Mouse (Mus musculus) gonadal fat pad, adult 2 months (tissue): ENCODE measurements around the gene Casp9. TPM values are rescaled to one million over a fixed set of nuclear protein-coding genes. Genes with fewer than 3 reads are reported as not detected.

ENCODE experiments used
- DNase-seq: peaks from one replicate; pipeline ENCODE4 v3.0.0-alpha.2; 2012; ENCODE audit warnings: low read depth
- polyA plus RNA-seq: library from polyadenylated mRNA; depleted of rRNA; stranded (reverse); fragments of >200 nt; gene quantifications from 2 replicates; pipeline ENCODE4 v1.2.3, GENCODE M21; 2012

The Casp9 gene
- polyA plus RNA-seq, 1 experiment: 29.8 TPM

- no peak for DNase-seq
Measured at GRCm38 (mm10) chr4:141779828-141780227, 13.6 kb upstream of the Casp9 start.

DNA sequence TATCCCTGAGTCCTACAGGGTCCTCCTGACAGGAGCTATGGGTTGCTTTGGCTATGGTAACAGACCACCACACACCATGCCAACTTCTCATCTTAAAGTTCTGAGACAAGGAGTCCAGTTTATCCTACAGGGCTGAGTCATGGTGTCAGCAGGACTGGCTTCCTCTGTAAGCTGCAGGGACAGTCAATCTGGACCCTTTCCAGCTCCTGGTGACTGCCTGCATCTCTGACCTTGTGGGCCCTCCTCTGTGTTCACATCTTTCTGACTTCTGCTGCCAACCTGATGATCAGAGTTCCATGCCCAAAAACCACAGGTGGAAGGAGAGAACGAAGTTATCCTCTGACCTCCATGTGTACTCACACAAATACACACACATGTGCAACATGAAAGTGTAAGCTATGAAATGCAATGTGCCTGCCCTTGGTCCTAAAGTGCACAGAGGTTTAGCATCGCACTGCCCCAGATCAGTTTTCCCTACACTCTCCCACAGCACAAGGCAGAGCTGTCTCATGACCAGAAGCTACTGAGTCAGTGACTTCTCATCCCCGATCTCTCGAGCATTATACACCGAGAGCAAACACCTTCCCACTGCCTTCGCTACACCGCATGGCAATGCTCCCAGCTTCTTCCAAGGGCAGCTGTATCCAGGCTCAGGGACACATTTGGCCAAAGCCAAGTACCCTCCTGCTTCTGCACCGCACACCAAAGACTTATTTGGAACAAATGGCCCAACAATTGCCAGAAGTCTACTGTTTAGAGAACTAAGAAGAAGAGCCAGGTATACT is 12.0 kb upstream of the Casp9 start:
- DNase-seq: no peak

- DNase-seq: no peak
Measured at GRCm38 (mm10) chr4:141784835-141785234, 8.6 kb upstream of the Casp9 start.

GRCm38 (mm10) chr4:141786141-141786540 is 7.3 kb upstream of the Casp9 start:
- no peak for DNase-seq

DNA sequence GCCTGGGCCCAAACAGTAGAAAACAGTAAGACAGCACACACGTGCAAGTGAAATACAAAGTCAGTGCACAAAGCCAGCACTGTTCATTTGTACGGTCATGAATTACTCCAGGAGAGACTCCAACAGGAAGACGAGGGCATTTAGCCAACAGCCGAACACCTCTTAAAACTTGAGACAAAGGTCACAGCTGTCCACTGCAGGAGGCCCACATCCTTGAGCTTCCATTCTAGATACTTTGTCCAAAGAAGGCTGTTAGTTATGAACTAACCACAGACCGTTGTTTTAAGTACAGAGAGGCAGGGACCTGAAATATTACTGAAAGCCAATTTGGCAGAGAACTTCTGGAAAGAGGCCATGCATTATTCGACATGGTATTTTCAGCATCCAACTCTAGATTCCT is 6.4 kb upstream of the Casp9 start:
- no peak for DNase-seq

GRCm38 (mm10) chr4:141787462-141787861 is 6.0 kb upstream of the Casp9 start:
- no peak for DNase-seq

- no peak for DNase-seq
Measured at GRCm38 (mm10) chr4:141789564-141790218, 3.7 kb upstream of the Casp9 start.

DNA sequence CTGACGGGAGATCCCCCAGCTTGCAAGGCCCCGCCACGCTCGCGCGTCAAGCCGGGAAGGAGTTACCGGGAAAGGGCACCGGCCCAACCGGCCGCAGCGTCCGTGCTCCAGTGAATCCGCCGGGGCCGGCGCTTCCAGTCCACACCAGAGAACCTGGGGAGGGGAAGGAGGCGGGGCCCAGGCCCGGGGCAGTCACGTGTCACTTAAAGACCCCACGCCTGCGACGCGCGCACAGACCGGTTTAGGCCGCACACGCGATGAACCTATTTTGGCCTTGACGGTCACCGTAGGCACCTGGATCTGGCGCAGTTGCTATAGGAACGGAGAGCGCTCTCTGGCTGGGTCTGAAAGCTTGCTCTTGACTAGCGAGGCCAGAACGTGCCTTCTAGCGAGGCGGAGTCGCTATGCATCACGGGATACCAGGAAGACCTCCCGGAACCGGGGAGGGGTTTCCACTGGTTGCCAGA is 2.9 kb upstream of the Casp9 start, which contains the start of gene Dnajc16:
Gene Dnajc16, minus strand, starts transcription at position 408 of the 467 bp plus-strand sequence.
- peak; percentile 99 for DNase-seq

DNA sequence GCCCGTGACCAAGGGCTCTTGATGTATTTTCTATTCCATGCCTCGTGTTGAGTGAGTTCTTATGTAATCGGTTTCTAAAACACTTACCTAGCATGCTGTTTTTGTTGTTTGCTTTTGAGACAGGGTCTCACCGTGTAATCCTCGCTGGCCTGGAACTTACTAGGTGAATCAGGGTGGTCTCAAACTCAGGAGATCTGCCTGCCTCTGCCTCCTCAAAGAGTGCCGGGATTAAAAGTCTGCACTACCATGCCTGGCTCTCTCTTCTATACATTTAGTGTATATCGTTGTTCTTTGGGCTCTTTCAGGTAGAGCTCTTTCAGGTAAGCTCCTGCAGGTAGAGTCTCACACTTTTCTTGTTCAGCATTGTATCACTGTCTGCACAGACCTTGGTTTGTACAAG is 1.9 kb upstream of the Casp9 start:
- no peak for DNase-seq

GRCm38 (mm10) chr4:141791951-141792350 is 1.5 kb upstream of the Casp9 start:
- DNase-seq: no peak

DNA sequence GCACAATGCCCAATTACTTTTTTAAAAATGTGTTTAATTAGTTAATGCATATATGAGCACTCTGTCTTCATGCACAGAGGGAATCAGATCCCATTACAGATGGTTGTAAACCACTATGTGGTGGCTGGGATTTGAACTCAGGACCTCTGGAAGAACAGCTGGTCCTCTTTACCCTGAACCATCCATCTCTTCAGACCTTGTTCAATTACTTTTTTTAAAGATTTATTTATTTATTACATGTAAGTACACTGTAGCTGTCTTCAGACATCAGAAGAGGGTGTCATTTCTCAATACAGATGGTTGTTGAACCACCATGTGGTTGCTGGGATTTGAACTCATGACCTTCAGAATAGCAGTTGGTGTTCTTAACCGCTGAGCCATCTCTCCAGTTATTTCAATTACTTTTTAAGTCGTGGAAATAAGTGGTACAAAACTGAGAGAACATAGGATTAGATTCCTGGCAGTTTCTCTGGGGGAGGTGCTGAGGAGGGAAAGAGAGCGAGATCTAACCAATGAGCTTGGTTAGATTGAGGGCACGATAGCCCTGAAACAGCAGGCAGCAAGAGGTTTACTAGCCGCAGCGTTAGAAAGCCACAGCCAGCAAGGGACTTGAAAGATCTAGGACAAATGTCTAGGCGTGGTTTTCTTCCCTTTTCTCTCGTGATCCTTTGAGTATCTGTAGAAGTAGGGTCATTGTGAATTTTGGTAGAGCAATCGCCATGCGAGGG is 694 bp upstream of the Casp9 start:
- DNase-seq: no peak

GRCm38 (mm10) chr4:141794152-141794535 is 732 bp downstream of the Casp9 start:
- DNase-seq: no peak

DNA sequence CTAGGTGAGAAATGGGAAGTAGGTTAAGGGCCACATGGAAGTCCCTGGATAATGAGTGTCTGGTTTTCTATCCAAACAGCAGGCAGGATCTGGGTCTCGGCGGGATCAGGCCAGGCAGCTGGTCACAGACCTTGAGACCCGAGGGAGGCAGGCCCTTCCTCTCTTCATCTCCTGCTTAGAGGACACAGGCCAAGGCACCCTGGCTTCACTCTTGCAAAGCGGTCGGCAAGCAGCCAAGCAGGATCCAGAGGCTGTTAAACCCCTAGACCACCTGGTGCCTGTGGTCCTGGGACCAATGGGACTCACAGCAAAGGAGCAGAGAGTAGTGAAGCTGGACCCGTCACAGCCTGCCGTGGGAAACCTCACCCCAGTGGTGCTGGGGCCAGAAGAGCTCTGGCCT is 2.9 kb downstream of the Casp9 start:
- DNase-seq: no peak

DNA sequence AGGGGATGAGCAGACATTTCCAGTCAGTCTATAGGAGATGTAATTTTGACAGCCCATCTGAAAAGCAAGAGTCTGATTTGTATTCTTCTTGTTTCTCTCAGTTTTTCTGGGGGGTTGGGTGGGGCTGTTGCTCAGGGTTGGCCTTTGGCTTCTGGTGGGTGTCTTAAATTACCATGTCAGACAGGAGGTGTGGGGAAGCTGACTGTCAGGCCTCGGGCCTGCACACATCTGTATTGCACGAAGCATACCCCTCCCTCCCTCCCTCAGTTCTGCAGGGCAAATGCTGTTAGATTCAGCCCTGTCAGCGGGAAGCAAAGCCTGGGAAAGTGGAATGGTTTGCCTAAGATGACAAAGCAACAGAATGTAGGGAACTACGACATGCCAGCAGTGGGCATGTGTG is 3.5 kb downstream of the Casp9 start:
- DNase-seq: no peak

- DNase-seq: no peak
Measured at GRCm38 (mm10) chr4:141797545-141797944, 4.1 kb downstream of the Casp9 start.

DNA sequence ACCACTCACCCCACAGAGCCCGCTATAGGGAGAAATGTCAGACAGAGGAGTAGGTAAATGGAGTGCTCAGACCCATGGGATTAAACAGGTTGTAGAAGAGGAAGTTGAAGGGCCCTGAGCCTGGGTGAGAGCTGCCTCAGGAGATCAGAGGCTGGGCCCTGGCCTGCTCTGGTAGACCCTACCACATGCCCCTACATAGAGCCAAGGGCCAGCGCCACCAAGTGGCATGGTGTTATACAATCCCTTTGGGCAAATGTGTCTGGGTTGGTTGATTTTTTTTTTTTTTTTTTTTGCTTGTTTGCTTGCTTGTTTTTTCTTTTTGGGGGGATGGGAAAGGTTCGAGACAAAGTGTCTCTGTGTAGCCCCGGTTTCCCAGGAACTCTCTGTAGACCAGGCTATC is 10.7 kb downstream of the Casp9 start:
- no peak for DNase-seq

GRCm38 (mm10) chr4:141805886-141806285 is 12.5 kb downstream of the Casp9 start:
- DNase-seq: no peak

DNA sequence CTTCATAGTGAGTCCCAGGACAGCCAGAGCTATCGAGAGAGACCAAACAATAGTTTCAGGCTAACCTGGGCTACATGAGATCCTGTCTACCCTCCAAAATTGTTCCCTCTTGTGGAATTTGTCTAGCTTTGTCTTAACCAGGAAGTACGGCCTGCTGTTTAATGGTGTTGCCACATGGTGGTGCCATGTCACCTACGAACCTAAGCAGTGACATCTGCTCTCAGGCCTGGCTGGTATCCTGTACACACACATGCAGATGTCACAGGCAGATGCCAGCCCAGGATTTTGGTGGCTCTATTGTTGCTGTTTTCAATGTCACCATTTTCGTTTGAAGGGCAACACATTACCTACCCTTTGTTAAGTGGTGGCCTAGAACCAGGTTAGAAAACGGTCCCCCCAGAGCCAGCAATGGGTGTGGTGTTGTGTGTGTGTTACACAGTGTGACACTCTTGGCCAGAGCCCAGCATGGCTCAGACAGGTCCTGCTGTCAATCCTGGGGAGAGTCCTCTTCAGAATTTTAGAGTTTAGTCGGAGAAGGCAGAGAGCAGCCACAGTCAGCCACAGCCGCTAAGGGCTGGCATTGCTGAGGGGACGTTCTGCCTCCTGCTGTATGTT is 16.5 kb downstream of the Casp9 start:
- no peak for DNase-seq

DNA sequence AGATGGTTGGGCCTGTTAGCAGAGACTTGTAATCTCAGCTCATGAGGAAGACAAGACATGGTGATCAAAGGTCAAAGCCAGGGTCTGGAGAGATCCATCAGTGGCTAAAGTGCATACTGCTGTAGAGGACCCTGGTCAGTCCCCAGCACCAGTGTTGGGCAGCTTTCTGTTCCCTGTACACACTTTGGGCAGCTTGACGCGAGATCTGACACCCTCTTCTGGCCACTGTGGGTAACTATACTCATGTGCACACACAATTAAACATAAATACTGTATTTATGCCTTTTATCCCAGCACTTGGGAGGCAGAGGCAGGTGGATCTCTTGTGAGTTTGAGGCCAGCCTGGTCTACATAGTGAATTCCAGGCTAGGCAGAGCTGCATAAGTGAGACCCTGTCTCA is 17.6 kb downstream of the Casp9 start:
- DNase-seq: no peak

DNA sequence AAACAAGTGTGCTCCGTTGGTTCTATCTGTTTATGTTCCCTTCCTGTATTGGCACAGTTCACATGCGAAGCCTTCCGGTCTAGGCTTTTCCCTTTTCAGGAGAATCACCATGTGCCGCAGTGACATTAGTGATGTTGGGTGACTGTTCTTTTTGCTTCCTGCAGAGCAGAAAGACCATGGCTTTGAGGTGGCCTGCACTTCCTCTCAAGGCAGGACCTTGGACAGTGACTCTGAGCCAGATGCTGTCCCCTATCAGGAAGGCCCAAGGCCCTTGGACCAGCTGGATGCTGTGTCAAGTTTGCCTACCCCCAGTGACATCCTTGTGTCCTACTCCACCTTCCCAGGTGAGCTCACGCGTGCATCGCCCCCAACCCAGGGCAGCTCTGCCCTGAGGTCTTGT is 18.0 kb downstream of the Casp9 start:
- no peak for DNase-seq

GRCm38 (mm10) chr4:141816267-141816666 is 22.9 kb downstream of the Casp9 start:
- DNase-seq: no peak
